In the genomic region with DNA sequence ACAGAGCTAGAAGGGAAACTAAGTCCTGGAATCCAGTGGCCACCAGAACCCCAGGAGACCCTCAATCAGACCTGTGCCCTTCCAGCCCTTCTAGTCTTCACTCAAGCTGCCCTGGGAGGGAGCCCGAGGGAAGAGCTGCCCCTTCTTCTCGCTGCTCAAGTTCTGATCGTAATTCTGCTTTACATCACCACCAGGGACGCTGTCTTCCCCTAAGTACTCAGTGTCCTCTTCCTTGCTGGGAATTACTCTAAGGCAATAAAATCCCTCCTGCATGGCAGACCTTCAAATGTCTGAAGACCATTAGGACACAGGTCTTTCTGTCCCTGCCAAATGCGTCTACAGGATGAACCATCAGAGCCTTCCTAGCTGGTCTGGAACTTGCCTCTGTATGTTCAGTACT, we compare ENCODE assay signal across 8 mouse cellular contexts. TPM values are rescaled to one million over a fixed set of nuclear protein-coding genes. Genes with fewer than 3 reads are reported as not detected.
DNase-seq lines count a peak whose midpoint lies in the region; ATAC-seq and TF ChIP-seq lines count a peak whose summit lies in the region.

No protein-coding gene starts in this region.

- DNase-seq in cerebellum, adult 9-10 months = peak; percentile 71
- DNase-seq in cerebellum, postnatal 4 days (ENCODE audit: low spot score in 2 of 2) = no peak
- DNase-seq in hindbrain, postnatal 0 days (ENCODE audit: low spot score) = peak; percentile 61
- peak; percentile 21 for DNase-seq in thymus, postnatal 14 days
- DNase-seq in heart, postnatal 36 days = no peak

- H3K27me3 ChIP-seq in megakaryocyte, embryonic 14.5 days (replicated peaks) = peaks cover 20% of the 10 kb centered on the region
- no peaks in the 10 kb centered on the region for H3K27me3 ChIP-seq in hindbrain, postnatal 0 days (ENCODE audit: insufficient read depth, low read length)

- peaks cover 73% of the 10 kb centered on the region for H3K4me1 ChIP-seq in megakaryocyte, embryonic 14.5 days
- H3K4me1 ChIP-seq in hindbrain, postnatal 0 days (ENCODE audit: insufficient read depth, low read length) = peaks cover 6% of the 10 kb centered on the region

- H3K9ac ChIP-seq in hindbrain, postnatal 0 days (replicated peaks; ENCODE audit: low read length) = no peak overlapping the region

- peak; percentile 84 for TF ChIP-seq CTCF in hindbrain, postnatal 0 days (IDR thresholded peaks at IDR 0.05; ENCODE audit: low read depth)

- no peak for ATAC-seq in megakaryocyte, adult 5-6 weeks (ENCODE audit: poor library complexity, severe bottlenecking)
- no peak for ATAC-seq in hindbrain, postnatal 0 days
- no peak for ATAC-seq in erythroid progenitor cell, adult 5-6 weeks (replicated peaks; ENCODE audit: low FRiP score, poor library complexity, severe bottlenecking)

- H3K36me3 ChIP-seq in megakaryocyte, embryonic 14.5 days (replicated peaks; ENCODE audit: low read length) = peaks cover 24% of the 10 kb centered on the region
- no peaks in the 10 kb centered on the region for H3K36me3 ChIP-seq in hindbrain, postnatal 0 days (ENCODE audit: insufficient read depth, low read length)

- no peaks in the 10 kb centered on the region for H3K9me3 ChIP-seq in megakaryocyte, embryonic 14.5 days
- H3K9me3 ChIP-seq in hindbrain, postnatal 0 days (ENCODE audit: low read length) = no peaks in the 10 kb centered on the region

- H3K4me2 ChIP-seq in hindbrain, postnatal 0 days (ENCODE audit: low read depth, low read length) = peak overlapping the region; percentile 90

- WGBS in hindbrain, postnatal 0 days = 17% methylated on average over 5 of the region's 5 CpGs

- peak overlapping the region; percentile 68 for H3K4me3 ChIP-seq in megakaryocyte, embryonic 14.5 days (replicated peaks)
- no peak overlapping the region for H3K4me3 ChIP-seq in hindbrain, postnatal 0 days (ENCODE audit: low read length)

- intact Hi-C loops in heart, postnatal 36 days (cut with DNase I) = loop anchor here (5.0 kb wide), 2 partner anchors 238 to 428 kb away; no protein-coding TSS in a partner anchor

- no peak overlapping the region for H3K27ac ChIP-seq in hindbrain, postnatal 0 days

RNA-seq across cellular contexts. Expression of a gene that starts 2.2 kb away (rescaled TPM):
- polyA plus RNA-seq in megakaryocyte, embryonic 14.5 days (2012; ENCODE audit: insufficient read depth, low replicate concordance) = 105 and 129 TPM in 2 replicates
- total RNA-seq in megakaryocyte, adult 5-6 weeks (2015) = 0.16 and 0.36 TPM in 2 replicates
- total RNA-seq in megakaryocyte, adult 5-6 weeks (2017) = 0.69 and 1.1 TPM in 2 replicates
- 43.2 and 48.5 TPM in 2 replicates for total RNA-seq in hindbrain, postnatal 0 days (2014; rRNA removed)
- 43.7 and 49.4 TPM in 2 replicates for polyA plus RNA-seq in hindbrain, postnatal 0 days (2015; fragmentation: Nextera tagmentation; extraction: Ambion mirVana)
- 1 to 10 TPM in 1 of 2 experiments, under 1 TPM in 1; 0.73 to 1.2 TPM for total RNA-seq in heart, postnatal 36 days (2021)
- total RNA-seq in erythroid progenitor cell, adult 5-6 weeks (2015; ENCODE audit: low replicate concordance) = 1.3 TPM in 1 of 2 replicates, not detected in the other
- 0.68 and 1.8 TPM in 2 replicates for total RNA-seq in erythroid progenitor cell, adult 5-6 weeks (2017; ENCODE audit: low replicate concordance)

RNA-seq across cellular contexts. Expression of a gene that starts 2.5 kb away (rescaled TPM):
- 9.9 and 25.1 TPM in 2 replicates for polyA plus RNA-seq in megakaryocyte, embryonic 14.5 days (2012; ENCODE audit: insufficient read depth, low replicate concordance)
- total RNA-seq in megakaryocyte, adult 5-6 weeks (2015) = 5.5 and 6.3 TPM in 2 replicates
- 7.4 and 7.6 TPM in 2 replicates for total RNA-seq in megakaryocyte, adult 5-6 weeks (2017)
- total RNA-seq in hindbrain, postnatal 0 days (2014; rRNA removed) = 42.5 and 44.7 TPM in 2 replicates
- polyA plus RNA-seq in hindbrain, postnatal 0 days (2015; fragmentation: Nextera tagmentation; extraction: Ambion mirVana) = 63.6 and 68.9 TPM in 2 replicates
- 10 to 100 TPM; 39.7 to 43.4 TPM for total RNA-seq in heart, postnatal 36 days (2021)
- 4.2 and 9.0 TPM in 2 replicates for total RNA-seq in erythroid progenitor cell, adult 5-6 weeks (2015; ENCODE audit: low replicate concordance)
- total RNA-seq in erythroid progenitor cell, adult 5-6 weeks (2017; ENCODE audit: low replicate concordance) = 7.3 and 12.5 TPM in 2 replicates

Comparison
In these comparisons a context has a peak if more than half of its experiments do, and no peak if none do; other contexts are left out.
1. DNase-seq: peak in cerebellum, adult 9-10 months (single experiment), hindbrain, postnatal 0 days (single experiment) and thymus, postnatal 14 days (single experiment); none in cerebellum, postnatal 4 days (0 of 2) and heart, postnatal 36 days (0 of 2).
2. RNA of a gene that starts 2.2 kb away (total RNA-seq): 43.2 to 48.5 TPM in hindbrain, postnatal 0 days; 0.68 to 1.8 TPM in erythroid progenitor cell, adult 5-6 weeks, 0.73 to 1.2 TPM in heart, postnatal 36 days and 0.16 to 1.1 TPM in megakaryocyte, adult 5-6 weeks; every median in the first group is over 10 times any median in the second.